Mouse (Mus musculus) embryonic facial prominence, embryonic 10.5 days (tissue): Measurements from ENCODE around the gene Gm12888. TPM values are rescaled to one million over a fixed set of nuclear protein-coding genes. Genes with fewer than 3 reads are reported as not detected.
"Not testable (repeated sequence)": the region's sequence is repeated elsewhere in the genome, so short reads cannot be mapped to it uniquely, and the experiment has no call there.

ENCODE experiments used
- DNase-seq: peaks from one replicate; pipeline ENCODE4 v3.0.0-alpha.2; 2017; ENCODE audit warnings: low spot score
- H3K27ac ChIP-seq: fragments of 300-500 bp; sonication (generic); replicated peaks from 2 replicates; pipeline ENCODE4 v1.5.1; 2016; ENCODE audit warnings: mild to moderate bottlenecking
- H3K27me3 ChIP-seq: fragments of 300-500 bp; sonication (generic); replicated peaks from 2 replicates; pipeline ENCODE4 v1.6.1; 2016; ENCODE audit warnings: low read depth, mild to moderate bottlenecking; ENCODE audit not compliant: poor library complexity, severe bottlenecking
- H3K36me3 ChIP-seq: fragments of 300-500 bp; sonication (generic); replicated peaks from 2 replicates; pipeline ENCODE4 v1.6.1; 2016; ENCODE audit warnings: mild to moderate bottlenecking, moderate library complexity
- H3K4me1 ChIP-seq: fragments of 300-500 bp; sonication (generic); 2 replicates; pipeline ENCODE4 v1.6.1; 2016
- H3K4me3 ChIP-seq: fragments of 300-500 bp; sonication (generic); 2 replicates; pipeline ENCODE4 v1.5.1; 2016; ENCODE audit warnings: mild to moderate bottlenecking, moderate library complexity
- H3K9me3 ChIP-seq: fragments of 300-500 bp; sonication (generic); 2 replicates; pipeline ENCODE4 v1.6.1; 2016; ENCODE audit warnings: mild to moderate bottlenecking
- WGBS: fragments of 180-500 bp; shearing (Covaris S2); methylation state at CpG from one replicate; pipeline ENCODE4 v1.1.7; 2016; 5-methylcytosine and 5-hydroxymethylcytosine counted together
- polyA plus RNA-seq: library from polyadenylated mRNA; unstranded; fragments of >200 nt; fragmentation: Nextera tagmentation; extraction: Ambion mirVana; gene quantifications from 2 replicates; pipeline ENCODE4 v1.2.1, GENCODE M21; 2016

The Gm12888 gene
- not detected in 2 replicates for polyA plus RNA-seq

- H3K4me1 ChIP-seq, H3K27me3 ChIP-seq, H3K27ac ChIP-seq, DNase-seq, H3K4me3 ChIP-seq, H3K36me3 ChIP-seq: not testable (repeated sequence)
- peaks cover 36% of the 10 kb centered on the region for H3K9me3 ChIP-seq
- WGBS: 84% methylated on average over 5 of the region's 5 CpGs
Observed at GRCm38 (mm10) chr4:121324817-121325216, at the start of gene Gm12888. Gene Gm12888, minus strand, starts transcription at chr4:121324917.

Other genes with a start within 250 kb of the Gm12888 start
- 26.8 and 31.0 TPM in 2 replicates for gene Zmpste24, start 226.7 kb downstream of the Gm12888 start, polyA plus RNA-seq
- not detected in 2 replicates for gene Tmco2, start 215.7 kb downstream of the Gm12888 start, polyA plus RNA-seq
- 28.0 and 30.7 TPM in 2 replicates for gene Rlf, start 109.8 kb downstream of the Gm12888 start, polyA plus RNA-seq
- gene Gm12886, start 98.2 kb upstream of the Gm12888 start, polyA plus RNA-seq: not detected in 2 replicates